Mouse (Mus musculus): ENCODE results near the gene Ehd4. TPM values are rescaled to one million over a fixed set of nuclear protein-coding genes. Genes with fewer than 3 reads are reported as not detected.
A peak's percentile ranks its signal among the peaks of the same experiment; 100 is the strongest.

Gene Ehd4
- polyA plus RNA-seq, 1 experiment from 2014 or later = 62.9 TPM

DNA sequence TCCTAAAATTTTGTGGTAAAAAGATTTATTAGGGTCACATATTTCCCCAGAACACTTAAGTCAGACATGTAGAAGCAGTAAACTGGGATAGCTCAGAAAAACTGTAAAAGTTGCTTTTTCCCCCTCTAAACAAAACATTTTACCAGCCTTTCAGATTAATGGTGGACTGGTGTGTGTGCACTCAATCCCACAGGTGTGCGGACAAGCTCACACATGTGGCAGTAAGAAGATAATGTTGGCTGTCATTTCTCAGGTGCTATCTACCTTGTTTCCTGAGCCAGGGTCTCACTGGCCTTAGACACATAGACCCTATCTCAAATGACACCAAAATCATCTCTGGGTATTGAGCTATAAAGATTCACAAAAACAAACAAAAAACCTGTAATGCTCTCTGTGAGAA is 28.9 kb downstream of the Ehd4 start:
- 92% methylated on average over 1 of the region's 1 CpGs for WGBS
- H3K4me1 ChIP-seq (ENCODE audit: insufficient read depth) = peaks cover 17% of the 10 kb centered on the region
- no peaks in the 10 kb centered on the region for H3K9me3 ChIP-seq (ENCODE audit: low read depth, low read length)
- no peak overlapping the region for H3K4me2 ChIP-seq
- no peak overlapping the region for H3K27ac ChIP-seq (ENCODE audit: low read depth)
- TF ChIP-seq CTCF (IDR thresholded peaks at IDR 0.05; ENCODE audit: low read depth) = no peak
- no peak overlapping the region for H3K4me3 ChIP-seq (ENCODE audit: low read depth, low read length)
- no peaks in the 10 kb centered on the region for H3K27me3 ChIP-seq (ENCODE audit: insufficient read depth, low read length)
- H3K9ac ChIP-seq = no peak overlapping the region
- no peak for DNase-seq
- ATAC-seq (ENCODE audit: insufficient read depth) = no peak
- peaks cover 8% of the 10 kb centered on the region; the same call in 1 of the 2 replicates for H3K36me3 ChIP-seq (ENCODE audit: insufficient read depth)

DNA sequence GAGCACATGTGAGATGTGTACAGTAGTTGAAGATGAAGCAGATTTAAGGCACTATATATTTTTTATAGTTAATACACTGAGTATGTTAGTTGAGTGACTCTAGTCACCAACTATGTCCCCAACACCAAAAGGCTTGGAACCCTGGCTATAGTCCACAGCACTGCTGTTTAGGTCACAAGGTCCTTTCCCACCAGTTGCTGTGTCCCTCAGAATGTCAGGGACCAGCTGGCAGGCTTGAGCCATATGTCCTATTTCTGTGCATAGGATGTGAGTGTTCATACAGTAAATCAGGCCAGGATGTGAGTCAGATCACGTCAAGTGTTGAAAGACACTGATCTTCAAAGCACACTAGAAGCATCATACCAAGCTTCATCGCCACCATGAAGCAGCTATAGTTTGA is 29.5 kb downstream of the Ehd4 start:
- DNase-seq (peak; percentile 51), ATAC-seq (ENCODE audit: insufficient read depth) (peak; percentile 33; the same call in 1 of the 2 replicates)
- Histone ChIP-seq H3K4me2 (no peak overlapping the region), H3K27me3 (ENCODE audit: insufficient read depth, low read length) (no peaks in the 10 kb centered on the region), H3K36me3 (ENCODE audit: insufficient read depth) (peaks cover 8% of the 10 kb centered on the region; the same call in 1 of the 2 replicates), H3K4me3 (ENCODE audit: low read depth, low read length) (no peak overlapping the region), H3K4me1 (ENCODE audit: insufficient read depth) (peaks cover 17% of the 10 kb centered on the region), H3K27ac (ENCODE audit: low read depth) (no peak overlapping the region), H3K9me3 (ENCODE audit: low read depth, low read length) (no peaks in the 10 kb centered on the region), H3K9ac (no peak overlapping the region)
- WGBS = 55% methylated on average over 2 of the region's 2 CpGs
- no peak for TF ChIP-seq CTCF (IDR thresholded peaks at IDR 0.05; ENCODE audit: low read depth)

DNA sequence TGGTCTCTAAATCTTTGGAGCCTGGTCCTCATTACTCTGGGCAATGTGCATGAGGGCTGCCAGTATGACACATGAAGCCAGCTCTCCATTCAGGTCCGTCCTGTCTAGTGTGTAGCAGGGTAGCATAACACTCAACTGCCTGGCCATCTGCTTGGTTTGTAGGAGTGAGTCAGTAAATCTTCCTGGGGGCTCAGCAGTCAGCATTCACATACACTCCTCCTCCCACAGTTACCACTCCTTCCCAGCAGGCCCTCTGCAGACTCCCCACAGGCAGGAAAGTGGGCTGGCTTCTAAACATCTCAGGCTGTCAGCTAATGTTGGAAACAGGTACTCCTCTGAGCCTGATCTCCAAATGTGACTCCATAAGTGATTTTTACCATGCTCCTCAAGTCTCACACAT is 30.3 kb downstream of the Ehd4 start:
- no peak for TF ChIP-seq CTCF (IDR thresholded peaks at IDR 0.05; ENCODE audit: low read depth)
- DNase-seq (no peak), ATAC-seq (ENCODE audit: insufficient read depth) (no peak)
- 42% methylated on average over 1 of the region's 1 CpGs for WGBS
- Histone ChIP-seq H3K4me2 (no peak overlapping the region), H3K9ac (no peak overlapping the region), H3K4me1 (ENCODE audit: insufficient read depth) (peaks cover 17% of the 10 kb centered on the region), H3K9me3 (ENCODE audit: low read depth, low read length) (no peaks in the 10 kb centered on the region), H3K27ac (ENCODE audit: low read depth) (no peak overlapping the region), H3K27me3 (ENCODE audit: insufficient read depth, low read length) (no peaks in the 10 kb centered on the region), H3K36me3 (ENCODE audit: insufficient read depth) (peaks cover 8% of the 10 kb centered on the region; the same call in 1 of the 2 replicates), H3K4me3 (ENCODE audit: low read depth, low read length) (no peak overlapping the region)

DNA sequence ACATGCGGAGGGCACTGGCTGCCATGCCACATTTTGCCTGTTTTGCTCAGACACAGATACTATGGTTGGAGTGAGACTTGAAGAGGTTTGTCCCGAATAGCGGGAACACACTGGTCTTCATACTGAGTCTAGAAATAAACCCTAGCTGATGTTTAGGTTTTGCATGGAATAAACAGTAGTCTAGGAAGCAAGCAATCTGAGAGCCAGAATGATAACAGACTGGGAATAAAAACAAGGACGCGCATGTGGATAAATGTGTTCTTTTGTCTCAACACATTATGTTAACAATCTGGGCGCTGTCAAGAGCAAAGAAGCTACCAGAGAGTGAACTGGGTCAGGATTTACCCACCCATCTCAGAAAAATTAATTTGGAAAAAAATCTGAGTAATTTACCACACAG is 31.4 kb downstream of the Ehd4 start:
- H3K36me3 ChIP-seq (ENCODE audit: insufficient read depth) = peaks cover 8% of the 10 kb centered on the region; the same call in 1 of the 2 replicates
- H3K27me3 ChIP-seq (ENCODE audit: insufficient read depth, low read length) = no peaks in the 10 kb centered on the region
- no peak overlapping the region for H3K27ac ChIP-seq (ENCODE audit: low read depth)
- TF ChIP-seq CTCF (IDR thresholded peaks at IDR 0.05; ENCODE audit: low read depth) = no peak
- peaks cover 11% of the 10 kb centered on the region for H3K4me1 ChIP-seq (ENCODE audit: insufficient read depth)
- no peak overlapping the region for H3K4me3 ChIP-seq (ENCODE audit: low read depth, low read length)
- H3K9me3 ChIP-seq (ENCODE audit: low read depth, low read length) = no peaks in the 10 kb centered on the region
- 61% methylated on average over 6 of the region's 6 CpGs for WGBS
- H3K4me2 ChIP-seq = no peak overlapping the region
- no peak for ATAC-seq (ENCODE audit: insufficient read depth)
- H3K9ac ChIP-seq = no peak overlapping the region
- DNase-seq = no peak

DNA sequence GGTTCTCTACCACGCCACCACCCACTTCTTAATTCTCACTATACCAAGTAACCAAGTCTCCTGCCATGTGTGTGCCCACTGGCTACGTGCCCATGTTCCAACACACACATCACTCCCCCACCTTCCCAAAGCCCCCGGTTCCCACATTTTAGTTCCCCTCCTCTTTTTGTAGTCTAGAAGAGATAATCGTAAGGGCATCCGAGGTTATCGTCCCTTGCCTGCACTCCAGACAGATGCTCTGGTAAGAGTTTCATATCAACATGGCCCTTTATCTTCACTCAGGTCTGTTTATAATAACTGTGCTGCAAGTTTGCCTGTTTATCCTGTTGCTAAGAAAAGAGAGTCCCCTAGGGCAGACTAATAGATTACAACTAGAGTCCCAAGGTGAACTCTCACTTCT is 37.1 kb downstream of the Ehd4 start:
- Histone ChIP-seq H3K27ac (ENCODE audit: low read depth) (no peak overlapping the region), H3K9ac (no peak overlapping the region), H3K4me3 (ENCODE audit: low read depth, low read length) (no peak overlapping the region), H3K9me3 (ENCODE audit: low read depth, low read length) (no peaks in the 10 kb centered on the region), H3K27me3 (ENCODE audit: insufficient read depth, low read length) (no peaks in the 10 kb centered on the region), H3K36me3 (ENCODE audit: insufficient read depth) (no peaks in the 10 kb centered on the region), H3K4me1 (ENCODE audit: insufficient read depth) (peaks cover 5% of the 10 kb centered on the region), H3K4me2 (no peak overlapping the region)
- no peak for DNase-seq
- 62% methylated on average over 6 of the region's 6 CpGs for WGBS
- no peak for TF ChIP-seq CTCF (IDR thresholded peaks at IDR 0.05; ENCODE audit: low read depth)
- ATAC-seq (ENCODE audit: insufficient read depth) = no peak

DNA sequence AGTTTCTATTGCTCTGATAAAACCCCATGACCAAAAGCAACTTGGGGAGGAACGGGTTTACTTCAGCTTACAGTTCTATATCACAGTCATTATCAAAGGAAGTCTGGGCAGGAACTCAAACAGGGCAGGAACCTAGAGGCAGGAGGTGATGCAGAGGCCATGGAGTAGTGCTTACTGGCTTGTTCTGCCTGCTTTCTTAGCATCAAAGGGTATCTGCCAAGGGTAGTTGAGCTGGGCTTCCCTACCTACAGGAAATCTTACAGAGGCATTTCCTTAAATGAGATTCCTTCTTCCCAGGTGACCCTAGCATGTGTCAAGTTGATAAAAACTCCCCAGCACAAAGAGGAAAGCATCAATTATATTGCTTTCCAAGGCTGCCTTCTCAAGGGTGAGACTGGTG is 38.0 kb downstream of the Ehd4 start:
- H3K4me1 ChIP-seq (ENCODE audit: insufficient read depth) = peaks cover 9% of the 10 kb centered on the region; the same call in 1 of the 2 replicates
- H3K9ac ChIP-seq = no peak overlapping the region
- H3K27ac ChIP-seq (ENCODE audit: low read depth) = no peak overlapping the region
- no peaks in the 10 kb centered on the region for H3K36me3 ChIP-seq (ENCODE audit: insufficient read depth)
- TF ChIP-seq CTCF (IDR thresholded peaks at IDR 0.05; ENCODE audit: low read depth) = no peak
- DNase-seq (no peak), ATAC-seq (ENCODE audit: insufficient read depth) (no peak)
- H3K4me2 ChIP-seq = no peak overlapping the region
- WGBS = 63% methylated on average over 1 of the region's 1 CpGs
- H3K9me3 ChIP-seq (ENCODE audit: low read depth, low read length) = no peaks in the 10 kb centered on the region
- no peak overlapping the region for H3K4me3 ChIP-seq (ENCODE audit: low read depth, low read length)
- H3K27me3 ChIP-seq (ENCODE audit: insufficient read depth, low read length) = no peaks in the 10 kb centered on the region

DNA sequence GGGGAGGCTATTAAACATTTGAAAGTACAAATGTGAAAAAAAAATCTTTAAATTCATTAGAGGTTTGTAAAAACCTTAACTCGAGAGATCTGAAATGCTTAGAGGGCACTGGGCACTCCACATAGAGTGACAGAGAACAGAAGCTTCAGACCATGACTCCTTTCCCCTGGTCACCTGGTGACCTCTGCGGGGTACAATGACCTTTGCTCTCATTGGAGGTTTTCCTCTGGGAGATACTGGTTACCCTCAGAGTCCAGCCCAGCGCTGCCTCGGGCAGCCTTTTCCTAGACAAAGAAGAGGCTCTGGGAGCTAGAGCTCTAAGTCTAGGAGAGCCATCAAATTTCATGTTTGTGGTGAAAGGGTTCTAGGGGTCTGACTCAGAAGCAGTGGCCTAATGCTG is 39.4 kb downstream of the Ehd4 start:
- no peaks in the 10 kb centered on the region for H3K36me3 ChIP-seq (ENCODE audit: insufficient read depth)
- no peaks in the 10 kb centered on the region for H3K27me3 ChIP-seq (ENCODE audit: insufficient read depth, low read length)
- H3K27ac ChIP-seq (ENCODE audit: low read depth) = no peak overlapping the region
- H3K9me3 ChIP-seq (ENCODE audit: low read depth, low read length) = no peaks in the 10 kb centered on the region
- no peak for ATAC-seq (ENCODE audit: insufficient read depth)
- TF ChIP-seq CTCF (IDR thresholded peaks at IDR 0.05; ENCODE audit: low read depth) = no peak
- H3K9ac ChIP-seq = no peak overlapping the region
- peaks cover 17% of the 10 kb centered on the region for H3K4me1 ChIP-seq (ENCODE audit: insufficient read depth)
- WGBS = 83% methylated on average over 4 of the region's 4 CpGs
- H3K4me3 ChIP-seq (ENCODE audit: low read depth, low read length) = no peak overlapping the region
- H3K4me2 ChIP-seq = no peak overlapping the region
- no peak for DNase-seq

DNA sequence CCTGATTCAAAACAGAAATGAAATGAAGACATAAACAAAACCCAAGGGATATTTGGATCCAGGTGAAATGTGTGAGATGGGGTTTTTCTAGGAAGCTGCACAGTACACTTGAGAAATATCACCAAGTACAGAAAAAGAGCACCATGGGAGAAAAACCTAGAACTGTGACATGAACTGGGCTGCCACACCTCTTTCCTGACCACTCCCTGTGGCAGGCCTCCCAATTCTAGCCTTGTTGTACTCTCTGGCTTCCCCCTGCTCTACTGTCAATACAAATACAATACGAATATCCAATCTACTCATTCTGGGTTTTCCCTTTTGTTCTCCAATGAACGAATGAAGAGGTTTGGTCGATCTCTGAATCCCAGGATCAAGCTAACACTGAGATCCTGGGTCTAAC is 40.4 kb downstream of the Ehd4 start:
- no peak overlapping the region for H3K27ac ChIP-seq (ENCODE audit: low read depth)
- DNase-seq (no peak), ATAC-seq (ENCODE audit: insufficient read depth) (no peak)
- H3K4me1 ChIP-seq (ENCODE audit: insufficient read depth) = peaks cover 17% of the 10 kb centered on the region
- no peak for TF ChIP-seq CTCF (IDR thresholded peaks at IDR 0.05; ENCODE audit: low read depth)
- H3K9me3 ChIP-seq (ENCODE audit: low read depth, low read length) = no peaks in the 10 kb centered on the region
- no peak overlapping the region for H3K4me3 ChIP-seq (ENCODE audit: low read depth, low read length)
- no peaks in the 10 kb centered on the region for H3K36me3 ChIP-seq (ENCODE audit: insufficient read depth)
- no peak overlapping the region for H3K4me2 ChIP-seq
- WGBS = 85% methylated on average over 3 of the region's 3 CpGs
- H3K27me3 ChIP-seq (ENCODE audit: insufficient read depth, low read length) = no peaks in the 10 kb centered on the region
- no peak overlapping the region for H3K9ac ChIP-seq
